Mouse (Mus musculus): ENCODE measurements at regions not wholly inside any gene's neighbourhood (a gene's known extent, or its start where the extent isn't known, plus 50 kb on each side); places are given as distances from the start of the nearest gene placed in this dataset.

GRCm38 (mm10) chr8:10720398-10720797, 287.9 kb downstream of the Irs2 start:
- TF ChIP-seq CTCF (IDR thresholded peaks at IDR 0.05; ENCODE audit: insufficient read depth, low read length): no peak
- TF ChIP-seq POLR2A (IDR thresholded peaks at IDR 0.05; ENCODE audit: borderline replicate concordance, extremely low read depth, low read depth, low read length): no peak

Measured in lung, adult 2 months (tissue).